Mouse (Mus musculus) heart, postnatal 0 days (tissue): ENCODE measurements around the gene Fbxo31.

Source experiments
- CTCF ChIP-seq: IDR thresholded peaks from 2 replicates; pipeline ENCODE4 v1.5.1; 2016; ENCODE audit warnings: antibody characterized with exemption, control low read depth, low read depth
- EP300 ChIP-seq: IDR thresholded peaks from 2 replicates; pipeline ENCODE4 v1.6.1; 2016; ENCODE audit warnings: antibody characterized with exemption, low read depth

DNA sequence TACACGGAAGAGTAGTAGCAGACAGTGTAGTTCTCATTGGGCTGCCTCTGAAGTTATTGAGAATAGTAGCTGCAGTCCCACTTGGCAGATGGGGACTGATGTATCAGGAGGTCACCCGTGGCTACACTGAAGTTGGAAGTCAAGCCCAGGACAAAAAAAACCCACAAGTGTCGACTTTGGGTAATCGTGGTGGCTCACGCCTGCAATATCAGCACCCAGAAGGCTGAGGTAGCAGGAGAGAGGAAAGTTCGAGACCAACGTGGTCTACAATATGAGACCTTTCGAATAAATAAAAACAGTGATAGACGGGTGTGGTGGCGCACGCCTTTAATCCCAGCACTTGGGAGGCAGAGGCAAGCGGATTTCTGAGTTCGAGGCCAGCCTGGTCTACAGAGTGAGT, 6.1 kb upstream of the Fbxo31 start:
- TF ChIP-seq CTCF (no peak), EP300 (no peak)
